Mouse (Mus musculus): ENCODE data around the gene Parp6.

Gene Parp6

DNA sequence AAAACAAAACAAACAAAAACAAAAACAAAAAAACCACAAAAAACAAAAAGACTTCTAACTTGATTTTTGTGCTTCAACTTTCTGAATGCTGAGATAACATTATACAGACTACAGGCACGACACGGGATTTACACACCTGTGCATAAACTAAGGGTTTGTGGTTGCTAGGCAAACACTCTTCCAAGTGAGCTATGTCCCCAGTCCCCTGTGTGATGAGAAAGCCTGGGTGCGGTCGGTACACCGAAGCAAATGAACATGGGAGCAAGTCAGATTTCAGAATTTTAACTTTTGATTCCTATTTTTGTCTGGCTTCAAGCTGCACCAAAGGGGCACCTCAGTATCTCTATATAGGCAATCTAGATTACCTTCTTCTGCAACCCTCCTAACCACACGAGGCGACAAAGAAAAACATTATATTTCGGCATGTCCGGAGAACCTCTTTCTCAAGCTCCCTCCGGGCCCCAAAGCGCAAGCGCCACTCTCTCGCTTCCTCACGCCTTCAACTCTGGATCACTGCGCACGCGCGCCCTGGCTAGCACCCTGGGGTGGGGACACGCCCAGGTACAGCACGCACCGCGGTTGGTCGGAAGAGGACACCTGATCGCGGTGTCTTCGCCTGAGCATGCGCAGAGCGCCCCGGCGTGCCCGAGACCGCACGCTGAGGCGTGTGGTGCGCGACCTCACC, at the start of gene Parp6:
Gene Parp6, plus strand, starts transcription at position 663 of the 685 bp plus-strand sequence.
- peak; percentile 98 for DNase-seq (ENCODE audit: low spot score)

DNA sequence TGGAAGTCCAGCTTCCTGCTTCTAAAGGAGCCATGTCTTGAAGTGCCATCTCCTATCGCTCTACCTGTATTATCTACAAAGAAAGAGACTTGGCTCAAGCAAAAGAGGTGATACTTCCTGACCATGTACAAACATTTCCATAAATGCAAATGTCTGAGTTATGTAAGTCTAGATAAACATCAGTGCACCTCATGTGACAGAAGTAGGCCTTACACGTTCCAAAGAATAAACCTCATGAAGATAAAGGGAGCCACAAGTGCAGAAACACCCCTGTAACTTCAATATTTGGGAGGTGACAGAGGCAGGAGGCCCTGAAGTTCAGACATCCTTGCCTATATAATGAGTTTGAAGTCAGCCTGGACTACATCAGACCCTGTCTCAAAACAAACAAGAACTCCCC, 45.2 kb upstream of the Parp6 start:
- DNase-seq (ENCODE audit: low spot score) = no peak

DNA sequence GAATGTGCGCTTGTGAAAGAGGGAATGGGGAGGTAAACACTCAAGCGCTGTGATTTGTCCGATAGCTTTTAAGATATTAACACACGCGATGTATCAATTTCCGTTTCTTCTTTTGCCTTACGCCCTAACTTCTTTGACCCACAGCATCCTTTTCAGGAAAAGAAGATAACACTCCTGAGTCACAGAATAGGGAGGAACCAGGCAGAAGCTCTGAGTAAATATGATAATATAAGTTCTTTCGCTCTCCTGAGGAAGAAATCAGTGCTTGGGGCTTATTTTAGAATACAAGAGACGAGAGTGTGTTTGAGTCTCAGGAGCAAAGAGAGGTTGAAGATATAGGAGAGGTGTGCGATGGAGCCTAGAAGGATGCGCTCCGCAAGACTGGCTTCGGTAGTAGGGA, 39.7 kb upstream of the Parp6 start:
- DNase-seq (ENCODE audit: low spot score) = peak; percentile 3

DNA sequence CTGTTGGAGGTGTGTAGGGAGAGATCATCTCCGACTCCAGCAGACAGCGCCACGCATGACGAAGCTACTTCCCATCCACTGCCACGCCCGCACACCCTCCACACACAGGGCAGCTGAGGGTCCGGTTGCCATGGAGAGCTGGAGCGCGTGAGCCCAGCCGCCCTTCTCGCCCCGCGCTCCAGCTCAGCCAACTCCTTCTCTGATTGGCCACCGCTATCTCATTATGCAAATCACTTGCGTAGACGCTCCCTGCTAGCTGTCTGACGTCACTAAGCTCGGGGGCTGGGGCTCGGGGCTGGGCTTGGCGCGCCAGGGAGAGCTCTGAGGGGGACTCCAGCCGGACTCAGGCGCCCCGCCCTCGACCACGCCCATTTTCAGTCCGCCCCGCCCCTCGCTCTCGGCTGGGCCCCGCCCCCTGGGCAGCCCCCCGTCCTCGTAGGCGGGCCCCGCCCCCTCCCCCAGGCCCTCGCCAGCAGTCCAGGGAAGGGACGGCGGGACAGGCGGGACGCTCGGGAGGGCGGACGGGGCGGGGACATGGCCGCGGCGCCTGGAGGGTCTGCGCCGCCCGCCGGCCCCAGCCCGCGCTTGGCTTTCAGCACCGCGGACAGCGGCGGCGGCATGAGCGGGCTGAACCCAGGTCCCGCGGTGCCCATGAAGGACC, 39.1 kb upstream of the Parp6 start, which contains the start of gene Celf6:
Gene Celf6, plus strand, starts transcription at position 74 of the 661 bp plus-strand sequence.
- peak; percentile 99 for DNase-seq (ENCODE audit: low spot score)

DNA sequence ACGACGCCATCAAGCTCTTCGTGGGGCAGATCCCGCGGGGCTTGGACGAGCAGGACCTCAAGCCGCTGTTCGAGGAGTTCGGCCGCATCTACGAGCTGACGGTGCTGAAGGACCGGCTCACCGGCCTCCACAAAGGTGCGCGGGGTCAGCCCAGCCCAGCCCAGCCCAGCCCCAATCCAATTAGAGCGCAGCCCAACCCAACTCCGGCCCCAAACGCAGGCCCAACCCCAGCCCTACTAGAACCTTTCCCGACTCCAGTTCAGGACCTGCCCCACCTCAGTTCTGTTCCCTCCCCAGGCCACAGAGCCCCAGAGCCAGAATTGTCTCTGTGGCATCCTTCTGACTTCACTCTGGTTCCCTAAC, 38.6 kb upstream of the Parp6 start:
- DNase-seq (ENCODE audit: low spot score) = no peak

DNA sequence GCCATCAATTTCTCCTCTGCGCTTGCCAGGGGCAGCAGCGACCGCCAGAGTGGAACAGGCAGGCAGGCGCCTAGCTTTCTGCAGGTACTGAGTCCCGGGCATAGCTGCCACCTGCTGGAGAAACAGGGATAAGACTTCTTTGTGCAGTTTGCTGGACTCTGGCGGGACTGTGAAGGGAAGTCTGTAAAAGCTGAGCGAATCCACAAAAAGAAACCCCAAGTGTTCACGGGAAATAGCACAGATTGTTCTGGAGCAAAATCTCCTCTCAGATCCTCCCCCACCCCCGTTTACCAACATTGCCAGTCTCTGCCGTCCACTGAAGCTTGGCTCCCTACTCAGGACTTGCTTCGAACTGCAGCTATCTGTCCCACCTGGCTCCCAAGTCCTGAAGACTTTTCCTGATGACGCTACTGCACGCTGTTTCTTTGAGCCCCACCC, 32.2 kb upstream of the Parp6 start:
- peak; percentile 89 for DNase-seq (ENCODE audit: low spot score)

DNA sequence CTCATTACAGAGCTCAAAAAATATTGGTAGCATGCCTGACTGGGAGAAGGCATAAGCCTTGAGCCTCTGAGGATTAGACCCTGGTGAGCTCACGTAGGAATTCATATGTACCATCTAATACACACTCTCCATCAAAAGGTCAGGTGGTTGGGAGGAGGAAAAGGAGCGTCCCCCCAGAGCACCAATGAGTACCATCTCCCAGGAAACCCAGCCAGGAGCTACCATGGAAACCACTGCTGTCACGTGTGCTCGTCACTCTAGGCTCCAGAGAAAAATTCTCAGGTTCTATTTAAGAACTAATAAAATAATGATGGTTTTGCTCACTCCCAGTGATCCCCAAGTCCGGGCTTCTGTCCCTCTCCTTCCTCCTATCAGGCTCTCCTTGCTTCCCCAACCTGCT, 28.8 kb upstream of the Parp6 start:
- DNase-seq (ENCODE audit: low spot score) = no peak

DNA sequence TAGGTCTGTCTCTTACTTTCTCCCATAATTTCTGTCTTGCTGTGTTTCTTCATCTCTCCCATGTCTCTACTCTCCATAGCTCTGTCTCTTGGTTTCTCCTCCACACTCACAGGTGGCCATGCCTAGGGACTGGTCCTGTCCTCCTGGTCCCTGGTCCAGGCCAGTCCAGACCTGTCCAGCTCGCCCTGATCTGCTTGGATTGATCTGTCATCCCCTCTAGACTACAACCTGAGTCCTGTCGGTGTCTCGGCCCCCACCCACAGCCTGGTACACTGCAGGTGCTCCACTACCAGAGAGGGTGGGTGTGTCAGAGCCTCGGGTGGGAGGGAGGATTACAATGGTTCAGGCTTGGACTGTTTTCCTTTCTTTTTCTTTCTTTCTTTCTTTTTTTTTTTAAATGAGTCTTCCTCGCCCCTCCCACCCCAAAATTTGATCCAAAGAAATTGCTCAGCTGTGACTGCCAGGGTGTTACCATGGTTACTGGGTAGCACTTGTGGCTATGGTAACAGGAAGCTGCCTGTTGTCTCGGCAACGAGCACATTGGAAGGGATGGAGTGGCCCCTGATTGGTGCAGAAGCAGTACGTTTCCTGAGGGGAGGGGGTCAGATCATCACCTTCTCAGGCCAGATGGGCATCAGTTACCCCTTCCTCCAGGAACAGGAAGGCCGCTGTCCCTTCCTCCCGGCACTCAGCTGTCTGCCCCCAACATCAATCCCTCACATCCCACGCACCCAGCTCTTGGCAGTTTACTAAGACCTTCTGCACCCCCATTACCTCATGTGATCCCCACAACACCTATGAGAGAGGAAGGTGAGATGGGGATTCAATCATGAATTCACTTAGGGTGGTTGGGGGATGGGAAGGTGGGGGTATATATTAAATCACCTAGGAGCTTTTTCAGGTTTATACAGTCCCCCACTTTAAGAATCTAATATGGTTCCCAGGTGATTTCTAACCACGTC, 28.1 kb upstream of the Parp6 start:
- DNase-seq (ENCODE audit: low spot score) = peak; percentile 56

DNA sequence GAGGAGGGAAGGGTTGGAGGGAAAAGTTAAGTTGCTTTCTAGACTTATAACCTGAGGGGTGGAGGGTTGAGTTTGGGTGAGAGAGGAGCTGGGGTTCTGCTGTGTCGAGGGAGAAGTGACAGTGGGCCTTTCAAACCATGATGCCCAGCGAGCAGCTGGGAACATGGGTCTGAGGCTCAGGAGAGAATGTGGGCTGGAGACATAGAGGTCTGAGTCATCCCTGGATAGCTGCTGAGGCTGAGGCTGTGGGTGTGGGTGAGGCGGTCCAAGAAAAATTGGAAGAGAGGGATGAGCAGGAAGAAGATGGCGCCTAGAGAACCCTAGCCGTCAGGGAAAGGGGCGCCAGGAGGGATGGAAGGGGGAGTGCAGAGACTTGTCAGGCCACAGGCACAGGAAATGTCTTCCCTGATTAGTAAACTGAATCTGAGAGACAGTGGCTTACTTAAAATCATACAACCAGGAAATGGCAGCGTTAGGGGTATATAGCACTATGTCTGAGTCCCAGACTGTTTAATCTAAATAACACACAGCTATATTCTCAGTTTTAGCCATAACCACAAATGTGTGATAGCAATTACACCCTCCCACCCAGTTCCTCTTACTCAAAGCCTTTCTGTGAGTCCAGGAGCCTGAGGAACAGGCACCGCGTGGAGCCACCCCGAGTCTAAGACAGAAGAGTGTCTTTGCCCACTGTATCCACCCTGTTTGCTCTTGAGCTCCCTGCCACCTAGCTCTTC, 27.2 kb upstream of the Parp6 start:
- no peak for DNase-seq (ENCODE audit: low spot score)

DNA sequence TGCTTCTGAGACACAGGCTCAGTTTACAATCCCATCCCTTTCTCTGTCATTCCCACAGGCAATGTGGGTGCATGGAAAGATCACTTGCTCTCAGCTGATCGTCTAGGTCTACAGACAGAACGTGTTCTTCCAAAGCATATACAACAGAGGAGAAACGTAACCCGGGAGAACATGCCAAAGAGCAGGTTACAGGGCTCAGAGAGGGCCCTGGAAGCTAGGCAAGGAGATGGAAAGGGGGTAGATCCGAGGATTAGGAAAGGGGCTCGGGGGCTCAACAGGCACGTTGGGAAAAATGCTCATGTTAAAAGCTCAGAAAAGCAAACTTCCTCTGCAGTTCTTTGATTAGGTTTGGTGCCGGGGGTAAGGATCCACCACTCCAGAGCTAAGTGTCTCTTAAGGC, 15.4 kb upstream of the Parp6 start:
- DNase-seq (ENCODE audit: low spot score) = no peak

DNA sequence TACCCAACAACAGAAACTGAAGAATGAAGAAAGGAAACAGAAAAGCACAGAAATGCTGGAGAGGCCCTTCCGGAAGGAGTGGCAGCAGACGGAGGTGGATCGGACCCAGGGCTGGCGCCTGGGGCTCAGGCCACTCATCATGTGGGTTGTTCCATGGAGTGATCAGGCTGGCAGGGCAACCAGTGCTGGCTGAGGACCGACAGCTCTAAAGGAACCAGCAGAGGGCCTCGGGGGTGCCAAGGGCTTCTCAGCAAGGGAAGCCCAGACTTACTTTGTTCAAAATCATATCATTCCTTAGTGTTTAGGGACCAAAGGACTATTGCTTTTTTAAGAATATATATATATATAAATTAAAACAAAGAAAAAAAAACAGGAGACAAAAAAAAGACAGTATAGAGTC, 11.1 kb upstream of the Parp6 start:
- DNase-seq (ENCODE audit: low spot score) = no peak

DNA sequence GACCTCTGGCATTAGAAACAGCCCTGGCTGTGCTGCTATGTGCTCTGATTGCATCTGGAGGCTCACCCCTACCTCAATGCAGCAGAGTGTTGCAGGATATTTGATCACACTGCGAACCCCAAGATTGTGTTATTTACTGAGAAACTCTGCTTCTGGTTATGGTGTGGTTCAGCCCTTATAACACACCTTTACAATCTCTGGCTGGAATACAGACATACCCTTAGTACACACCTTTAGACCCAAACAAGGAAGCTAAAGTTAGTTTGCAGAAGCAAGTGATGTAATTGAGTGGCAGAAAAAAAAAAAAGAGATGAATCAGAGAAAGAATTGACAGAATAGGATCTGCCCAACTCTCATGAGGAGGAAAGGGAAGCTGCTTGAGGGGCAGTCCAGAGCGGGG, 6.1 kb upstream of the Parp6 start:
- DNase-seq (ENCODE audit: low spot score) = no peak

DNA sequence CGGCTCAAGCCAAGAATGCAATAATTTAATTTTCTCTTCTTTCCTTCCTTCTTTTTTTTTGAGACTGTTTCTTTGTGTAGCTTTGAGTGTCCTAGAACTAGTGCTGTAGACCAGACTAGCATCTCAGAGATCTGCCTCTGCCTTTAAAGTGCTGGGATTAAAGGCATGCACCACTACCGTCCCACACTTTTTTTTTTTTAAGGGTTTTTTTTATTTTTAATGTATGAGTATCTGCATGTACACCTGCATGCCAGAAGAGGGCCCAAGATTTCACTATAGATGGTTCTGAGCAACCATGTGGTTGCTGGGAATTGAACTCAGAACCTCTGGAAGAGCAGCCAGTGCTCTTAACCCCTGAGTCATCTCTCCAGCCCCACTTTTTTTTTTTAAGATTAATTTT, 1.3 kb upstream of the Parp6 start:
- DNase-seq (ENCODE audit: low spot score) = no peak

DNA sequence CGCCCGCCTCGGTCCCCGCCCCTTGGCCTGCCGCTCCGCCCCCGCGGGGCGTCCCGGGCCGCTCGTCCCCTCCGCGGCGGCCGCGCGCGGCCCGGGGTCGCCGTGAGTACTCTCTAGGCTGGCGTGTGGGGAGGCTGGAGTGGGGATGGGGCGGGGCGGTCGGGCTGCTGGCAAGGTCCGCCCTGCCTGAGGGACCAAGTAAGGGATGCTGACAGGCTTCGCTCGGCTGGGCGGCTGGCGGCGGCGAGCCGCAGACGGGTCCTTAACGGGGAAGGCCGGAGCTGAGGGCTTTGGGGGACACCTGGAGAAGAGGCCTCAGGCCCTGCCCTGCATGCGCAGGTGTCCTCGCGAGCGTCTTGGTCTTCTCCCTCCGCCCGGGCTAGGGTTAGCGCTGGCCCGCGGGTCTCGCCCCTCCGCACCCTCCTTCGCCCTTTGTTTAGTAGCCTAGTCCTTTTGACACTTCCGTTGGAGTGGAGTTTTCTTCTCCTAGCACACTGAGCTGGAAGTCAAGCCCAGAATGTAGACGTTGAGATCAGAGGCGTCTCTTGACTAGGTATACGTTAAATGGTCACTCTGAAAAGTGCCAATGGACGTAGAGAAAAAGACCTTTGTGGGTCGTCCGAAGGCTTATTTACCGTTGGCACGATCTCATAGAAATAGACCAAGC, 356 bp downstream of the Parp6 start:
- peak; percentile 64 for DNase-seq (ENCODE audit: low spot score)

DNA sequence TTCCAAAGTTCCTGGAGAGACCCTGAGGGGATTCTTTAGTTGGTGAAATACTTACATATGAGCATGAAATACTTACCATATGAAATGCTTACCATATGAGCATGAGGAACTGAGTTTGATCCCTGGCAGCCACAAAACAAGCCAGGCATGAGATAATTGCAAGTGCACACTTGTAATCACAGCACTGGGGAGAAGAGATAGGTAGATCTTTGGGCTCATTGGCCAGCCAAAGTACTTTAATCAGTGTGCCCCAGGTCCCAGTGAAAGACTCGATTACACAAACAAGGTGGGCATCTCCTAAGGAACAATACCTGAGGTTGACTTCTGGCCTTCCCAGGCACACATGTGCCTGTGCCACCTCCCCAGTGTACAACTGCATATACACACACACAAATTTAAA, 21.3 kb downstream of the Parp6 start:
- no peak for DNase-seq (ENCODE audit: low spot score)

DNA sequence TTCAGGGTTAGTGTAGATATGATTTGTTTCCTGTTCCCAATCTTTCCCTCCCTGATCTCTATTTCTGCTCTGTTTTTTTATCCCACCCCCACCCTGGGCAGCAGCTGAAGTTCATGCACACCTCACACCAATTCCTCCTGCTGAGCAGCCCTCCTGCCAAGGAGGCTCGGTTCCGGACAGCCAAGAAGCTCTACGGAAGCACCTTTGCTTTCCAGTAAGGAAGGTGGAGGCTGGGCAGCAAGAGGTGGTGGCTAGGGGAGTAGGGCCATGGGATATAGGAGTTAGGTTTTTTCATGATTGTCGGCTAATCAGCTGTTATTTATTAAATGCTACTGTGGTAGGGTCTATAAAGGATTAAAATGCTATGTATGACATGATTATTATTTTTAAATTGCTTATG, 22.9 kb downstream of the Parp6 start:
- DNase-seq (ENCODE audit: low spot score) = no peak

DNA sequence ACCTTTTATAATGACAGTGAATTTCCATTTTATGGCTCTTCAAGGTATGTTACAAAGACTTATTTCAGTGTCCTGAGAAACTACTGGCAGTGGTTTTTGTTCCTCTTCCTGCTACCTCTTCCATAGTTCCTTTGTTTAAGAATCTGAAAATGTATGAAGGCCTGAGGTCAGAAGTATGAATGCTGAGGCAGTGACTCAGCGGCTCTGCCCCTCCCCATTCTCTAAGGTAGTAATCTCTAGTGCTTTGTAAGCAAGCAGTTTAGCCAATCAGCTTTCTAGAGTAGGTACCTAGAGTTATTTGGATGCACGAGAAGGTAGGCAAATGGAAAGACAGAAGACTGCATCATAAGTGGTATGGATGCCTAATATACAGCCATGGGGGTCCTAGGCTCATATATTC, 24.2 kb downstream of the Parp6 start:
- no peak for DNase-seq (ENCODE audit: low spot score)

DNA sequence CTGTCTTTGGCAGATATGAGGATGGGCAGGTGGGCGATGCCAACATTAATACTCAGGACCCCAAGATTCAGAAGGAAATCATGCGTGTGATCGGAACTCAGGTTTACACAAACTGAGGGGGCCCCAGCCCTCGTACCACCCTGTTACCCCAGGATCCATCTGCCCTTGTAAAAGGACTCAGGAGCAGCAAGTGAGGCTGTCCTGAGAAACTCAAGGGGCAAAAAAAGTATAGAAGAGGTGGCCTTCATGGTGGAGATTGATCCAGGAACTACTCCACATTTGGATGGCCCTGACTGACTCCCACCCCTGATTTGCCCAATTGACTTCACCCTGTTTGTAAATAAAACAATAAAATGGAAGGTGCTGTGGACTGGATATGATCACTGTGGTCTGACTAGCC, 32.8 kb downstream of the Parp6 start:
- DNase-seq (ENCODE audit: low spot score) = no peak

DNA sequence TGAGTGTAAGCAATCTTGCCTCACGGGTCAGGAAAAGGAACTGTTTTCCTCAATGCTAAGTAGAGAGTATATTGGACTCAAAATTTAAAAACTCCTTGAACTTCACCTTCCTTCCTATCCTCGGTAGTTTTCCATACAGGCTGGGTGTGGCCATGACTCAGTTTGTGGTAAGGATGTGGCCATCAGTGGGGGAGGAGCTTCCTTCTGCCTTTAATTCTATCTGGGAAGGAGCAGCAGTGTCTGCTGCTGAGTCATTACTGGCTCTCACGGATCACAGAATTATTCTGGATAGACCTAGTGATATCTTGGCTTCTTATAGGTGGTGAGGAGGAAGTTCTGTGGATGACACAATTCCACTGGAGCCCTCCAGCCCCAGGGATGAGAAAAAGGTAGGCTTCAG, 36.3 kb downstream of the Parp6 start:
- no peak for DNase-seq (ENCODE audit: low spot score)

DNA sequence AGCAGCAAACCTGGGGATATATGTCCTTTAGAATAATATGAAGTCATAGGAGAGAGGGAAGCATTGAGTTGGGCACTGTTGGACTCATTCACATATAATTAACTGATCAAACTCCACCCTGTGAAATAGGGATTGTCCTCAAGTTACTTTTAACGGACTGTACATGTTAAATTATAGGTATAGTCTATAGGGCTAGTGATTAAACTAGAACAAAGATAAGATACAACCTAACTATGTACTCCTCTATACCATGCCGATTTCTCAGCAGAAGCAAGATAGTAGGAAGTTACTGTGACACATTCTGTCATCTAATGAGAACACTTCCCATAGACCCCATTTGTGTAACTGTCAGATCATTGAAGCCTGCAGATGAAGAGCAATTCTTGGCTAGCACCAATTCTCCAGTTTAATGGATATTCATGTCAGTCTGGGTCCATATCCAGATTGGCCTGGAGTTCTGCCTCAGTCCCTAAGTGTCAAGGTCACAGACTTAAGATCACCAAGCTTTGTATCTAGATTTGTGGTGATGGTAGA, 37.4 kb downstream of the Parp6 start:
- no peak for DNase-seq (ENCODE audit: low spot score)

DNA sequence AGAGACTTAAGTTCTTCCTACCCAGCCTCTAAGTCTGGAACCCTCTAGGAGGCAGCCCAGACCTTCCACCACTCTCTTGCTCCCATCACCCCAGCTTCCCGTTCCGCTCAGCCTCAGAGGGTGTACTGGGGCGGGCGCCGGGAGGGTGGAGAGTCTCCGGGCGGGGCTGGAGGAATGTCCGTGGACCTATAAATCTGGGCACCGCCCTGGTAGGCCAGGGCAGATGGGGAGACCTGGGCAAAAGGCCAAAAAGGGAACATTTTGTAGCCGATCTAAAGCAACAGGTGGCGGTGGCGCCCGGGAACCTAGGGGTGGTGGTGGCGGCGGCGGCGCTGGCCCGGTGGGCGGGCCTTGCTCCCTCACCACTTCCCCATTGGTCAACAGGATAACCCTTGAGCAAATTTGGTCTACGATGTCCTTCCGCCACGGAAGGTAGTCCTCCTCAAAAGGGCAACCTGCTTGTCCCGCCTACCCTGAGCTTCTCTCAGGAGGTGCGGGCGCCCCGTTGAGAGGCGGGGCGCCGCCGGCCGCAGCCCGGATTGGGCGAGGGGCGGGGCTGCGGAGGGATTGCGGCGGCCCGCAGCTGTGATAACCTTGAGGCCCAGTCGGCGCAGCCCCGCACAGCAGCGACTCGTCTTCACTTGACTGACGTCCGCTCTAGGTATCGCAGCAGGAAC, 39.0 kb downstream of the Parp6 start, which contains the start of gene Pkm:
Gene Pkm, plus strand, starts transcription at position 411 of the 677 bp plus-strand sequence.
- DNase-seq (ENCODE audit: low spot score) = peak; percentile 99

Data from embryo, embryonic 10.5 days (tissue).